ENCODE assay signal across 9 mouse cellular contexts in the genomic region with DNA sequence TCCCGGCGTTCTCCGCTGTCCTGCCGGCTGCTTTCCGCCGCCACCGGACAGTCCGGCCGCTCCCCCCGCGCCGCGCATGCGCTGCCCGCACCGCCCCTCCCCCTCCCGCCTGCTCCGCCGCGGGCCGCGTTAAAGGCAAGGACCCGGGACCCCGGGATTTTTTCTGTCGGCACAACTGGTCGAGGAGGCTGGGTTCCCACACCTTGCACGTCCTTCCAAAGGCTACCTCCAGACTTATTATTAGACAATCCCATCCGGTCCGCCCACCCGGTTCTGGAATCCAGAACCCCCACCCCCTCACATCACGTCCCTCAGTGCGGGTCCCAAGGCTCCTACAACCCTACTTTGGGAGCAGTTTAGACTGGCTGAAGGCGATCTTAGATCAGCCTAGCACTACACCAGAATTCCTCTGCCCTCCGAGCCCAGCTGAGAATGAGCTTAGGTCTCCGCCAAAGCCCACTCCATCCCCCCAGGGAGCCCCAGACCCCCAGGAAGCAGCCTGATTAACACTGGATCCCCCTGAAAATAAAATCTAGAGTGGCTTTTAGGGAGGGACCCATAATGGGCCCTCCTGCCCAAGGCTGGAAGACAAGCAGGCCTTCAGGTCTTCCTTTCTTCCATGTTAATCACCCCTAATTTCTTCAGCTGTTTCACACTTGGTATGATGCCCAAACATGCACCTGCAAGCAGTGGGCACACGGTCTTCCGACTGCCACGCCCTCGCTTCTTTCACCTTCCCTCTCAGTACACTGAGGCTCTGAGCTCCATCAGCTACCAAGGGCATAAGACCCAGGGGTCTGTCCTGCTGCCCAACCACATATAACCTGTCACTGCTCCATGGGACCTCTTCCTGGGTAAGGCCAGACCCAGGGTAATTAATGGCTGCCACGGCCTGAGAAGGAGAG. TPM values are rescaled to one million over a fixed set of nuclear protein-coding genes. Genes with fewer than 3 reads are reported as not detected.
DNase-seq lines count a peak whose midpoint lies in the region; ATAC-seq lines count a peak whose summit lies in the region.
"Had no signal": no experiment of that assay in that cellular context is flagged by ENCODE, and none has a peak within 500 bp of the region (broad histone marks: within the 10 kb centered on the region; RNA-seq: fewer than 3 reads in every experiment).

A gene (minus strand): TSS at position 18 of the 905 bp plus-strand sequence.

- H3K27ac ChIP-seq in hindbrain, embryonic 10.5 days = peak within 1 kb of the TSS; percentile 98

- peaks cover 76% of the 10 kb centered on the region for H3K4me1 ChIP-seq in hindbrain, embryonic 10.5 days (replicated peaks)

- no peak for ATAC-seq in CD4-positive, CD25-positive, alpha-beta regulatory T cell, adult 4 months

- H3K27me3 ChIP-seq in hindbrain, embryonic 10.5 days (ENCODE audit: insufficient read depth, poor library complexity, severe bottlenecking) = peaks cover 11% of the 10 kb centered on the region

- DNase-seq in MN1 (ENCODE audit: low spot score) = peak; percentile 90
- peak; percentile 74 to 89 for DNase-seq in cerebellum, adult 18-20 months
- peak; percentile 83 for DNase-seq in forelimb bud, embryonic 11.5 days (ENCODE audit: low read depth, low spot score)
- peak; percentile 91 for DNase-seq in hindbrain, embryonic 10.5 days (ENCODE audit: low spot score)
- peak; percentile 75 to 82 for DNase-seq in layer of hippocampus, postnatal 25 days (ENCODE audit: extremely low spot score in 1 of 2, low spot score in 1 of 2)
- DNase-seq in lung, postnatal 14 days = peak; percentile 88
- peak; percentile 83 to 88 for DNase-seq in right cerebral cortex, postnatal 10 days (ENCODE audit: low spot score in 2 of 2)

- H3K36me3 ChIP-seq in hindbrain, embryonic 10.5 days = peaks cover 13% of the 10 kb centered on the region; the same call in 1 of the 2 replicates

- 10% methylated on average over 40 of the region's 40 CpGs for WGBS in hindbrain, embryonic 10.5 days

- no peaks in the 10 kb centered on the region for H3K9me3 ChIP-seq in hindbrain, embryonic 10.5 days

- peak within 1 kb of the TSS; percentile 94 for H3K4me3 ChIP-seq in hindbrain, embryonic 10.5 days

RNA-seq across cellular contexts. Expression of the gene that starts here (rescaled TPM):
- polyA plus RNA-seq in hindbrain, embryonic 10.5 days (2016; fragmentation: Nextera tagmentation; extraction: Ambion mirVana) = 61.6 and 63.9 TPM in 2 replicates
- total RNA-seq in layer of hippocampus, postnatal 25 days (2021) = 10 to 100 TPM; 66.2 to 66.8 TPM
- polyA plus RNA-seq in CD4-positive, CD25-positive, alpha-beta regulatory T cell, adult 4 months (2017; shearing (Covaris generic)) = under 1 TPM; 0.27 to 0.42 TPM
- total RNA-seq: hematopoietic stem cell, adult 5-6 weeks had no signal

Comparison
In these comparisons a context has a peak if more than half of its experiments do, and no peak if none do; other contexts are left out.
1. RNA of the gene that starts here (polyA plus RNA-seq): 61.6 to 63.9 TPM in hindbrain, embryonic 10.5 days; 0.27 to 0.42 TPM in CD4-positive, CD25-positive, alpha-beta regulatory T cell, adult 4 months; every median in the first group is over 10 times any median in the second.
2. Peak in every context shown above with its lines, with median percentiles within 50 percentile points of each other: DNase-seq.